In the genomic region with DNA sequence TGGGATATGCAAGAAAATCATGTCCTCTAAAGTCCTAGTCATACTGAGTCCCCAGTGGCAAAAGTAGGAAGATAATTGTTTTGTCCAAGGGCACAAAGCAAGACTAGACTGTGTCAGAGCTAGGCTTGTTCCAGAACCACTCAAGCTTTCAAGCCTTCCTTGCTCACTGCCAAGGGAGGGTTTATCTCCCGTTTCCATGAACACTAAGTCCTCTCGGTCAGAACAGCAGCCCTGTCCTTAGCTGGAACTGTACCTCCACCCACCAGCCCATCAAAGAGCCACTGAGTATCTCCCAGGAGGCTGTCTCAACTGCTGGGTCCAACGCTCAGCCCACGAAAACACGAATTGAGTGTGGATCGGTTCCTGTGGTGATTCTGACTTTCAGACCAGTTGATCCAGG, we compare ENCODE assay signal across 26 mouse cellular contexts. TPM values are rescaled to one million over a fixed set of nuclear protein-coding genes. Genes with fewer than 3 reads are reported as not detected.
"Had no signal": no experiment of that assay in that cellular context is flagged by ENCODE, and none has a peak within 500 bp of the region (broad histone marks: within the 10 kb centered on the region; RNA-seq: fewer than 3 reads in every experiment).

No protein-coding gene starts in this region.

- ATAC-seq: midbrain, embryonic 16.5 days had no signal

- H3K27me3 ChIP-seq: midbrain, embryonic 12.5 days; neural tube, embryonic 13.5 days; neural tube, embryonic 15.5 days had no signal

- DNase-seq: lung, adult 18-20 months; lung, embryonic 14.5 days; lung, postnatal 10 days; lung, postnatal 4 days; midbrain, embryonic 14.5 days; retina, postnatal 1 day; right cerebral cortex, adult 18-20 months; right cerebral cortex, postnatal 25 days; spleen, adult 18-20 months; thymus, adult 18-20 months; thymus, postnatal 14 days; thymus, postnatal 36 days had no signal

- H3K9ac ChIP-seq: lung, embryonic 14.5 days; midbrain, embryonic 12.5 days; neural tube, embryonic 13.5 days; neural tube, embryonic 15.5 days had no signal

- H3K9me3 ChIP-seq: midbrain, embryonic 10.5 days; midbrain, embryonic 12.5 days; neural tube, embryonic 13.5 days; neural tube, embryonic 15.5 days had no signal

- H3K4me2 ChIP-seq: lung, embryonic 14.5 days; midbrain, embryonic 12.5 days; neural tube, embryonic 13.5 days; neural tube, embryonic 15.5 days had no signal

- H3K4me3 ChIP-seq: midbrain, embryonic 10.5 days; midbrain, embryonic 12.5 days; myocyte; neural tube, embryonic 13.5 days; neural tube, embryonic 15.5 days had no signal

- H3K36me3 ChIP-seq: neural tube, embryonic 13.5 days; neural tube, embryonic 15.5 days had no signal

- H3K27ac ChIP-seq: midbrain, embryonic 10.5 days; midbrain, embryonic 12.5 days; neural tube, embryonic 13.5 days; neural tube, embryonic 15.5 days had no signal

- H3K4me1 ChIP-seq: midbrain, embryonic 10.5 days; midbrain, embryonic 12.5 days; neural tube, embryonic 13.5 days; neural tube, embryonic 15.5 days had no signal

RNA-seq across cellular contexts. Expression of gene Wdr64, which starts 23.3 kb away (rescaled TPM):
- total RNA-seq: megakaryocyte, adult 5-6 weeks; megakaryocyte-erythroid progenitor cell, adult 5-6 weeks had no signal
- polyA plus RNA-seq: lung, embryonic 14.5 days; lung, embryonic 16.5 days; midbrain, embryonic 10.5 days; midbrain, embryonic 12.5 days; midbrain, embryonic 14.5 days; midbrain, embryonic 16.5 days; myocyte; neural tube, embryonic 11.5 days; neural tube, embryonic 13.5 days; neural tube, embryonic 15.5 days; small intestine, adult 2 months; stomach, embryonic 14.5 days; stomach, embryonic 16.5 days; thymus, postnatal 0 days had no signal

RNA-seq across cellular contexts. Expression of gene Kmo, which starts 54.9 kb away (rescaled TPM):
- polyA plus RNA-seq: midbrain, embryonic 14.5 days; midbrain, embryonic 16.5 days; myocyte had no signal
